Mouse (Mus musculus) right cerebral cortex, adult 2 months (tissue): ENCODE measurements around the gene Dmgdh.

Experiments used
- DNase-seq, 2 experiments: peaks; one replicate each; pipeline ENCODE4 v3.0.0; 2021 to 2022; ENCODE audit warnings: low spot score in 2 of 2

The Dmgdh gene

DNA sequence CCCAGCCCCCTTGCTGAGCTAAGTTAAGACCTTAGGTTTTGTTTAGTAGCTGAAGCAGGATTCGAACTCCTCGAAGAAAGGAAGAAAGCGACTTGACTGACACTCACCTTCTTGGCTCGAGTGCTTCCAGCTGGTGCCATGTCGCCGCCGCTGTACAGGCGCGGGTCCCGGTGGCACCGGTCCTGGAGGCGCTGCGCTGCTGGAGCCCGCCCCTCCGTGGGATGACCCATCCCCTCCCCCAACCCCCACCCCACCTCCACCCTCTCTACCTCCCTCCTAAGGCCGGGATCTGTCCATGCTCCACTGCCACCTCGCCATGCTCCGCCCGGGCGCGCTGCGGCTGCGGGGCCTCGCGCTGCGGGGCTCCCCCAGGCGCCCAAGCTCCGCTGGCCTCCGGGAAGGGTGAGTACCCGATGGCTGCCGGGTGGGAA lies at the start of gene Dmgdh, which contains the start of gene Bhmt2:
TSS of gene Dmgdh (plus strand) at position 303 of the 431 bp plus-strand sequence.
TSS of gene Bhmt2 (minus strand) at position 172 of the 431 bp plus-strand sequence.
- DNase-seq, result no peak

DNA sequence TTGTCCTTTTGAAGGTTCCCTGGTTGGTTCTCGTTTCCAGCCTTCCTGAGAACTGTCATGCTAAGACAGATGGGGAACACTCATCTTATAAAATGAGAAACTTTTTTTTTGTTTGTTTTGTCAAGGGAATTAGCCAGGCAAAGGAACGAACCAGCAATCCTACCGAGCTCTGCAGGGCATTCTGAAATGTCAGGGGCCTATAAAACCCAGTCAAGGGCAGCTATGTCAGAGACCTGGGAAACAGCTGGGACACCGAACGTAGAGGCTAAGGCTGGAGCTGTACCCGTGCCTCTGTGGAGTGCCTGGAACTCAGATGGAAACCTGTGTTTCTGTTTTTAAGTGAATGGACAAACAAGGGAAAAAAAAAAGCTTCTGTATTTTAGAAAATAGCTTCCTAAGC lies 45.4 kb upstream of the Dmgdh start:
- no peak for DNase-seq

DNA sequence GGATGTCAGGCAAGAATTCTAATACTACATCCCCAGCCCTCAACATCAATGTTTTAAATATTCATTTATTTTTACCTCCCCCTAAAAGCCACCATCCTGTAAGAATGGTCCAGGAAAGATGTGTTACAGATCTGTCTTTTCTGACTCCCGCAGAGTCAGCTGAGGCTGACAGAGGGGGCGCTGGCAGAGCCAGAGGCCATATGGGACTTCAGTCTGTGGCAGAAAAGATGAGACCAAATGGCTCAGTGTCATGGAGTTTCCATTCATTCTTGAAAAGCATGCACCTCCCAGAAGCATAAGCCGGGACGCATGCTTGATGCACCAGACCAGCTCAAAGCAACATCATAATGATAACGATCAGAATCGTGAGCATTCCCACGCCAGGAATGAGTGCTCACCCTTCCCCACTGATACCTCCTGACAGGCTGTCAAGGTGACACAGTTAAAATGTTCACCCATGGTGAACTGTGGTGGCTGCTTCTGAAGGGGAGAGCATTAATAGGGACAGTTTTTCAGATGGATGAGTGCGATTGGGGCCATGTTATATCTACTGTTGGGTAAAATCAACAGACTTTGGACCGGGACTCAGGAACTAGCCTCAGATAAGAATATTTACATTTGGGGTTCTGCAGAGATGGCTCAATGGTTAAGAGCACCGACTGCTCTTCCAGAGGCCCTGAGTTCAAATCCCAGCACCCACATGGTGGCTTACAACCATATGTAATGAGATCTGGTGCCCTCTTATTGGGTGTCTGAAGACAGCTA lies 43.1 kb upstream of the Dmgdh start:
- no peak for DNase-seq

DNA sequence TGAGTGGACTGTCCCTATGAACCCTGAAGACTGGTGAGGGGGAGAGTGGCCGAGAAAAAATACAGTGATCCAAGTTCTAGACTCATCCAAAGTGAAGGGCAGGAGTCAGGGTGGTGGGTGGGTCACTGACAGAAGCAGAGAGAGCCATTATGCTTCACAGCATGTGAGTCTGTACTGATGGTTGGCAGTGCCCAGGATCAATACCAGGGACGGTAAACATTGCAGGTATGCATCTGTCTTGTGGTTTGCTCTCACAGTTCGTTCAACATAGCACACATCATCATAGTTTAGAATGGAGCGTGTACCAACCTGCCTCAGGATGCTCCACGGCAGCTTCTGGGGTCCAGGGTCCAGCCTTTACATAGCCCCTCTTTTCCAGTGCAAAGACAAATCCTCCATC lies 41.3 kb upstream of the Dmgdh start:
- DNase-seq, result no peak

DNA sequence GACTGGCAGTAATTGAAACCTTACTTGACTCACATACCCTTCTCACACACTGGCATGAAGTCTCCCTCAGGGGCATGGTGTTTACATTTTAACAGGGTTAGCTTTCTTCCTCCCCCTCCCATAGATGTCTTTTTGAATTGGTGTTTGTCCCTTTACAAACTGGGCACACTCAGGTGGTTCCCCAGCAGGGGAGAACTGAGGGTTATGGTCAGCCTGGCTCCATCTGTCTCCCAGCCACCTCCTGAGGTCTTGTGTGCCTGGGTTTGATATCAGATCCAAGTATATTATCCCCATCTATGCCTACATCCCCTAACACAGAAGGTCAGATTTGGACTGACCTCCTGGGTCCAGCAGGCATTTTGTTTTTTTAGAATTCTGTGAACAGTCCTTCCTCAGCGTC lies 37.7 kb upstream of the Dmgdh start:
- no peak for DNase-seq

DNA sequence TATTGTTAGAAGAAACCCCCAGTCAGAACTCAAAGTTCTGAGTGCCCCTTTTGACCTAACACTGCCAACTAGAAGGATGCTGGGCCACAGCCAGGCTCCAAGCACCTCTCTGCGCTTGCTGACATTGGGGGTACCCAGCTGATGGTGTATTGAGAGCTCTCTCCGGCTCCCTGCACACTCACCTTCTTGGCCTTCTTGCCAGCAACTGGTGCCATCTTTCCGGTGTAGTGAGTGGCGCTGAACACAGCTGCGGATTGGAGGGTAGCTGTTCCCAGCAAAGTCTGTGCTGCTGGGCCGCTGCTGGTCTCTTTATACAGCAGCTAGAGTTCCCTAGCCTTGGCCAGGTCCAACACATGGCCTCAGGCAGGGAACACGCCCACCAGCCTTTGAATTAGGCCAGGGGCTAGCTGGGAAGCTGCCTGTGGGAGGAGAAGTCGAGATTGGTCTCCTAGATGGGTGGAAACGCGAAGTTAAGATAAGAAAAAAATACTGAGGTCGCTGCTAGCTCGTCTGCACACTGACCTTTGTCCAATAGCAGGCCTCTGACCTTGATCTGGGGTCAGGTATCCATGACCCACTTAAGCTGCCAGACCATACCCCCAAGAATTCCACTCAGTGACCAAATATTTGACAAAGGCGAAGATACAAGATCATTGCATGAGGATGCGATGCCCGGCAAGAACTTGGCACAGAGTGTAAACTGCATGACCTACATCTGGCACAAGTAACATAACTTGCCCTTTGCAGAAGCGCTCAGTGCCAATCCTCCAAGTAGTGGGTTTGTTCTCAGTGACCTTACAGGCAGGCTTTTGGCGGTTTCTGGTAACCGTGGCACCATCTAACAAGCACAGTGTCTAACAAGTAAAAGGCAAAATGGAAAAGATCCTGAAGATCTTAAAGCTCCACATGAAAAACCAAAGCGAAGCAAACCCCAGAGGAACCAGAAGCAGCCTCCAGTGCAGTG lies 36.7 kb upstream of the Dmgdh start, which contains the start of gene Bhmt:
TSS of gene Bhmt (minus strand) at position 680 of the 964 bp plus-strand sequence.
- DNase-seq, result no peak

DNA sequence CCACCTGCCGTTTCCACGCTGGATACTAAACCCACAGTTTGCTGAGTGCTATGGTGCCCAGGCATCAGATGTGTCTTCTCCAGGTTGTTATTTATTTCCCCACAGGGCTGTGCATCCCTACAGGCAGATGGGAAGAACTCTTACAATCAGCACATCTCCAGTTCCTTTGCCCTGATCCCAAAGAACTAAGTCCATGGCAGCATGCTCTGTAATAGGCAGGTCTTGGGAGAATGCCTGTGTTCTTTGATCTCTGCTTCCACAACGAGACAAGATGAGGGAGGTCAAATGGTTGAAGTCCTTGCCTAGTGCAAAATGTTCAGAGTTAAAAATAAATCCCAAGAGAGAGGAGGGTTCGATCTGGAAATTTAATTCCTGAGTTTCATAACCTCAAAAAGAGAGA lies 34.6 kb upstream of the Dmgdh start:
- DNase-seq, result no peak

DNA sequence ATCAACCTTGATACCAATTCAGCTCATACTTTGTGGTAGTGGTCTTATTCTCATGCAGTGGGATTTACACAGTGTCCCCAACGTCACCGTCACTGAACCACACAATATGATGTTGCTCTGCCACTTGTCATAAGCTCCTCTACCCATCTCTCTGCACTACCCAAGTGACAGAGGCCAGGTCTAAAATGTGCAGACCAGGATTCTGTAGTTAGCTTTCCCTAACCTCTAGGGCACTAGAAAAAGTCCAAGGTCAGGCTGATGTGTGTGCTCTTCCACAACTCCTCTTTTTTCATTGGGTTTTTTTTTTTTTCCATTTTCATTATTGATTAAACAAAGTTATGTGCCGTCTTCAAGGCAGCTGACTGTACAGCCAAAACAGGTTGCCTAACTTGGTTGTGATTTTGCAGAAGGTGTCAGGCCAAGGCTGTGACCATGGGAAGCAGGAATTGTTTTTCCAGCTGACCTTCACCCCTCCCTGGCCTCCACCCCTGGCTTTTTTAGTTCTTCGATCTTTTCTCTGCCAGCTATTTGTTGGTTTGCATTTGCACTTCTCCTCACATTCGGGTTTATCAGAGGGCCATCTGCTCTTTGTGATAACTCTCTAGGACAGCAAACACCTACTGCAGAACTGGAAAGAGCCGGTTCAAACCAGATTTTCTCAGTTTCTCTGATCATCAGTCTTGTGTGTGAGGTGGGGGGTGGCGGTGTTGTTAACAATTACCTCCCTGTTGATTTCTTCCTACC lies 25.7 kb upstream of the Dmgdh start:
- no peak for DNase-seq

DNA sequence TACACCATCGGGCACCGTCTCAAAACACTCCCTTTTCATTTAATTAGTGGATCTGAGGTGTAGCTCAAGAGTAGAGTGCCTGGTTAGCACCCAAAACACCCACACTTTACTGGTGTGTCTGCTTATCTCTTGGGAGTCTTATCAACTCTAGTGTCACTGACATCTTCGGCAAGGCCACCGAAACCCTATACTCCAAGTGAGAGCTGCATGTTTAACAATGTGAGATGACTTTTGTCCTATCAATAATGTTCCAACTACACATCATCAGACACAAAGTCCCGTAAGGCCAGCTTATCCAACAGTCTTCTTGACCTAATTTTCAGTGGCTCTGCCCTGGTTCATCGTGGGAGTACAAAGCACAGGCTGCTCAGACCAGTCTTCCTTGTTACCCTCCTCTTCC lies 20.9 kb upstream of the Dmgdh start:
- no peak for DNase-seq

DNA sequence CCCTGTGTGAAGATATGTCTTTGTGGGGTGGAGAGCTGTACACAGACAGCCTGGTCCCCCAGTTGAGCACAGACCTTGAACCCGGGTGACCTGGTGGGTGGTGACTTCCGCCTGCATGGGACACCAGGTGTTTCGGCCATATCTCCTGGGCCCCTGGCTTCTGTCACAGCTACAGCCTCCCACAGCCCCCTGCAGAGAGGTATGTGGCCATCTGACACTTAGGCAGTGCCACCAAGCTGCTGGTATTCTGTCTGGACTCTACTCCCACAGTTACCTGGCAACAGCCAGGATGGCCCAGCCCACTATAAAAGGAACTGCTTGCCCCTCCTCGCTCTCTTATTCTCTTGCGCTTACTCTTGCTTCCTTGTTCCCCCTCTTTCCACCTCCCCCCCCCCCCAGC lies 16.3 kb upstream of the Dmgdh start:
- DNase-seq, result no peak

DNA sequence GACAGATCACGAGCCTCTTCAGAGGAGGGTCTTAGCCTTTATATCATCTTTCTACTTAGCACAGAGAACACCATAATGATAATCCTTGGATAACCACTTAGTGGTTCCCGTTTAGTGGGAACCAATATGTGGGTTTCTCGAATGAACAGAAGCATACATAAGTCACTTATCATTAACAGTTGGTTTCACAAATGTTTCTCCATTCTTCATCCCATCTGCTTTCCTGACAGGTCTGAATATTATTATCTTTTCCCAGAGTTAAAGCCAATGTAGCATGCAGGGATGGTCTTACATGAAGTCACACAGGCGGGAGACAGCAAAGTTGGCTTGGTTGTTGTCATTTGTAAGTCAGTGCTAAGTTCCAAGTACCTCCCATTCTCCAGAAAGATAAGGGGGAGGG lies 6.6 kb upstream of the Dmgdh start:
- no peak for DNase-seq

DNA sequence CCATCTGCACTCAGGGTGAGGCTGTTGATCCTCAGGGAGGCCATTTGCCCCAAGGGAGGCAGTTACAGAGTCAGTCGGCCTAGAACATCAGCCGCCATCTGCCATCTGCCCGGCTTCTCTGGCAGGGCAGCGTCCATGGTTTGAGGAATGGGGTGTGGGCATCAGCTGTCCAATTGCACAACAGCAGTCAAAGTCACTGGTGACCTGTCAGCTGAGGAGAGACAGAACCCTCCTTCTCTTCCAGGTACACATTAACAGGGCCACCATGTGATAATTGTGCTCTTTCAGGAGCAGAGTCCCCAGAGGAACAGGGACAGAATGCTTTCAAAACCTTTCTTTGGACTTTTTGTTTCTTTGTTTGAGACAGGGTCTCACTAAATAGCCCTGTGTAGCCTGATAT lies 1.9 kb upstream of the Dmgdh start:
- no peak for DNase-seq

DNA sequence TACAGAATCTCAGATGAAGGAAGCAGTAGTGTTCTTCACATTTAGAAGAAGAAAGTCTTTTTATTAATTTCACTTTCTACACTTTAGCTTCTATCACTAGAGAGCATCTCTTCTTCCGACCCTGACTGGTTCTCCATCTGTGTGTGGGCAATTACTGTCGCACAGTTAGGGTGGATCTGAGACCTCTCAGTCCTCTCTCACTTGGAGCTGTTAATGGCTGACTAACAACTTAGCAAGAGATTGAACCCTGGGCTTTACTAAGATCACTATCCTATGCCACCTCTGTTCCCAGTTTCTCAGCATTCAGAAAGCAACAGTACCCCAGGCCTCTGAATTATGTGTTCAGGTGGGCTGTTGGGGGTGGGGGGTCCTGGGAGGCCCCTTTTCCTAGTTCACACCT lies 937 bp upstream of the Dmgdh start:
- no peak for DNase-seq

DNA sequence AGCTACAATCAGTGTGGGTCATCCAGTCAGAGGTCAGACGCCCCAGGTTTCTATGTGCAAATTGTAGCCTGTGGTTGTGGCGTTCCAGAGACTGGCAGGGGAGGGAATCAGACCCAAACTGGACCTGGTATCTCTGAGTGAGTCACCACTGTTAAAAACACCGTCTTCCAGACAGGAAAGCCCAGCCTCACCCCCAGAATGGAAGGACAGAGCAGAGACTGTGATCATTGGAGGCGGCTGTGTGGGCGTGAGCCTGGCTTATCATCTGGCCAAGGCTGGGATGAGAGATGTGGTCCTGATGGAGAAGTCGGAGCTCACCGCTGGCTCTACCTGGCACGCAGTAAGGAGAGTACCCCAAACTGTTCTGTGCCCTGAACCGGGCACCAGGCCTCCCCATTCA lies 2.6 kb downstream of the Dmgdh start:
- peak; percentile 22 to 37 for DNase-seq

DNA sequence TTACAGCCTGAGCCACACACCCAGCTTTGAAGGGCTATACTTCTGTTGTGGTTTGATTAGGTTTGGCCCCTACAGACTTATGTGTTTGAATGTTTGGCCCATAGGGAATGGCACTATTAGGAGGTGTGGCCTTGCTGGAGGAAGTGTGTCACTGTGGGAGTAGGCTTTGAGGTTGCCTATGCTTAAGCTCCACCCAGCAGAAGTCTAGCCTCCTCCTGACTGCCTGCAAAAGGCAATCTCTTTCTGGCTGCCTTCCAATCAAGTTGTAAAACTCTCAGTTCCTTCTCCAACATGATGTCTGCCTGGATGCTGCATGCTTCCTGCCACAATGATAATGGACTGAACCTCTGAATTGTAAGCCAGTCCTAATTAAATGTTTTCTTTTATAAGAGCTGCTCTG lies 9.1 kb downstream of the Dmgdh start:
- no peak for DNase-seq

DNA sequence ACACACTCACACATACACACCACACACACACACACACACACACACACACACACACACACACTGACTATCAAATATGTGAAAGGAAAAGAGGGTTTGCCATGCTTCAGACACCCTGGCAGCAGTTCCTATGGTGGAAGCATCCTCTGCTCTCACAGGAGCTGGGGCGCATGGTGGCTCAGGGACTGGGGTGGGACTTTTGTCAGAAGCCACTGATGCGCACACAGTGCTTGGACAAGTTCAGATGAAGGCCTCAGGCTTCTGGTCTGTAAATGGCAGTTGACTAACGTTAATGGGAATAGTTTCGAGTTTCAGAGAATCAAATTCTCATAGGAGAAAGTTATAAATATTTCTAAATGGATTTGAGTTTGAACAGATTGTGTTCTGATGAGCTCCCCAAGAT lies 11.0 kb downstream of the Dmgdh start:
- no peak for DNase-seq

DNA sequence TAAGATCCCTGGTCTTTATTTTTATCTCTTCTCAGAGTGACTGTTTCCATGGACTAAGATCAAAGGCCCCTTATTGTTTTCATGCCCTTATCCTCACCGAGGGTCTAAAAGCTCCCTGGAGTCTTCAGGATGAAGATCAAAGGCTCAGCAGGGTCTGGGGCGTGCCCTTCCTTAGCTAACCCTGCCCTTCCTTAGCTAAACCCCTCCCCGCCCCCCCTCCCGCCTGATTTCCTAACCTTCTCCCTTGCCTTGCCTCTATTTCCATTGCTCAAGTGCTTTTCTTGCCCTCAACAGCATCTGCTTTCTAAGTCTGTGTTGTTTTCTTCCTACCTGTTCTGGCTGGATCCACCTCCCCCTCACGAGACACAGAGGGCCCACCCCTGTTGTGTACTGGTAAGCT lies 13.1 kb downstream of the Dmgdh start:
- DNase-seq, result no peak

DNA sequence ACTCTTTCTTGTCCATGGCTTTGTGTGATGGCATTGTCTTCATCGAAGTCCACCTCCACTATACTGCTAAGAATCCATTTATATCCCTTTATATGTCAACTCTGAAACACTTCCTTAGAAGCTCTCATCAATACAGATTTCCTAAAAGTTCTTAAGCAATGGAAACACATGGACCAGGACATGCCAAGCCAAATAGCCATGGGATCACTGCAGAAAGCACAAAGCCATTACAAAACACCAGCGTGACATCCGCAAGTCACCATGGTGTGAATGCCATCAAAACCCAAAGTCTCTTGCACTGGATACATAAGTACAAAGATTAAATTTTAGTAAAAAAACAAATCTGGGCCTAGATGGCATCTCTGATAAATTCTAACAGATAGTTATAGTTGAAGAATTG lies 15.3 kb downstream of the Dmgdh start:
- DNase-seq, result no peak

DNA sequence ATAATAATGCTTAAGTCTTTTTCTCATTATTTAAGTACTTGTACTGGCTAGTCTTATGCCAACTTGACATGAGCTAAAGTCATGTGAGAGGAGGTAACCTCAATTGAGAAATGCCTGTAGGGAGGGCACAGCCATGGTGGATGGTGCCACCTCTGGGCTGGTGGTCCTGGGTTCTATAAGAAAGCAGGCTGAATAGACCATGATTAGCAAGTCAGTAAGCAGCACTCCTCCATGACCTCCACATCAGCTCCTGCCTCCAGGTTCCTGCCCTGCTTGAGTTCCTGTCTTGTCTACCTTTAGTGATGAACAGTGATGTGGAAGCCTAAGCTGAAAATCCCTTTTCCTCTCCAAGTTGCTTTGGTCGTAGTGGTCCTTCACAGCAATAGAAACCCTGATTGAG lies 16.6 kb downstream of the Dmgdh start:
- no peak for DNase-seq

DNA sequence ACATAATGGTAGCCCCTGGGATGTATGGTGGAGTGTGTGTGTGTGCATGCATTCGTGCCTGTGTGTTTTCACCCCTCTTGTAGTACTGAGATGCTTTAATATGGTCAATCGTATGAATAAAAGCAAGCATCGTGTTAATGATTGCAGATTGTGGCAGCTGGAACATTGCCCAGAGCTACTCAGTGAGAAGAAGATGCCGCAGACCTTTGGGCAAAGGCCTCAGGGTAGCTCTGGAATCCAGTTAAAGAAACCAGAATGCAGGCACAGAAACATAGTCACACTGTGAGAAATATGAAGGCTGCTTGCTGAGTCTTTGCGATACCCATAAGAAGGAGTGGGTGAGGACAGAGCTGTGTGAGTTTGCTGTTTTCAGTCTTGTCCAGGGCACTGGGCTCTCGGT lies 24.6 kb downstream of the Dmgdh start:
- DNase-seq, result no peak

DNA sequence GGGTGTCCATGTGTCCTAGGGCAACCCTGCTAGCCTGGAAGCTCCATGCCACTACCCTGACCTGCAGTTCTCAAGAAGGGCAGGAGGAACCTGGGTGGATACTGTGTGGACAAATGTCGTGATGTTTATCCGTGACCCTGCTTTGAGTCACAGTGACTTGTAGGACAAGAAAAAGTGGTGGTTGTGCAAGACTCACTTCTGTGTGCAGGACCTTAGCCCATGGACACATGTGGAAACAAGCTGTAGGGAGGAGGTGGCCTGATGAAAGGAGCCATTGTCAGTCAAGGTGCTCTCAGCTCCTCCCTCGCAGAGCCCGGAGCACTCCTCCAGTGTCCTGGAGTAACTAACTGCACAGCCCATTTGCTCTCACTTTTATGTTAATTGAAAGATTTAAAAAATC lies 31.5 kb downstream of the Dmgdh start:
- DNase-seq, result no peak

DNA sequence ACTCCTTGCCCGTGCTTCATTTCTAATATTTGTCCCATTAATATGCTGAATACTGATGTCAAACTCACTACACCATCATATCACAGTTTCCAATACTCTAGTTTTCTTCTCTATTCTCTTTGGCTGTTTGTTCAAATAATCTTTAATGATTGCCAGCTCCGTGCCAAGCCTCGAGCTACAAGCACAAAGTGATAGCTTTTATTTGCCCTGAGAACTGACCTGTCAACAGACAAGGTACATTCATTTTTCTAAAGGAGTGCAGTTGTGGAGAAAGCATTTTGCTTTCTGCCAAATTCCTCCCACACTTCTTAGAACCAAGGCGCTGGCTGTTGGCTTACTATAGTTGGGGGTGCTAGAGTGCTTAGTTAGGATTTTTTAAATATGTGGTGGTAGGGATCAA lies 33.0 kb downstream of the Dmgdh start:
- DNase-seq, result no peak
